Mouse (Mus musculus) erythroblast, embryonic 14.5 days (primary cell): Measurements from ENCODE around the gene Mocs3. TPM values are rescaled to one million over a fixed set of nuclear protein-coding genes. Genes with fewer than 3 reads are reported as not detected.

Experiments
- H3K27me3 ChIP-seq: 2 replicates; pipeline ENCODE4 v1.6.1; 2012; ENCODE audit warnings: inconsistent platforms; ENCODE audit not compliant: control insufficient read depth
- H3K36me3 ChIP-seq: 2 replicates; pipeline ENCODE4 v1.6.1; 2012; ENCODE audit warnings: mild to moderate bottlenecking, inconsistent platforms; ENCODE audit not compliant: control insufficient read depth
- H3K4me1 ChIP-seq: 2 replicates; pipeline ENCODE4 v1.6.1; 2012; ENCODE audit warnings: inconsistent platforms; ENCODE audit not compliant: control insufficient read depth
- H3K4me3 ChIP-seq: replicated peaks from 2 replicates; pipeline ENCODE3; 2012; ENCODE audit warnings: moderate library complexity, mild to moderate bottlenecking, inconsistent platforms
- H3K9me3 ChIP-seq: 2 replicates; pipeline ENCODE4 v1.6.1; 2012; ENCODE audit warnings: low read length, inconsistent platforms, mixed read lengths; ENCODE audit not compliant: control insufficient read depth
- GATA1 ChIP-seq: IDR thresholded peaks from 2 replicates; pipeline ENCODE4 v1.6.1; 2012; ENCODE audit warnings: low read length, inconsistent platforms, mixed read lengths
- TAL1 ChIP-seq: IDR thresholded peaks from 3 replicates; pipeline ENCODE4 v1.6.1; 2012; ENCODE audit warnings: low read length, inconsistent platforms, mixed read lengths
- polyA plus RNA-seq: library from polyadenylated mRNA; stranded (reverse); fragments of >175 nt; gene quantifications from 2 replicates; pipeline ENCODE4 v1.2.3, GENCODE M21; 2012

Gene Mocs3
- polyA plus RNA-seq, 1 experiment: 0.32 TPM

GRCm38 (mm10) chr2:168233286-168233685 is 2.9 kb downstream of the Mocs3 start:
- Histone ChIP-seq H3K36me3 (peaks cover 27% of the 10 kb centered on the region), H3K4me1 (peaks cover 37% of the 10 kb centered on the region), H3K9me3 (0 out of 2 replicates have a peak, but pooled peaks cover 2% of the 10 kb centered on the region), H3K27me3 (no peaks in the 10 kb centered on the region), H3K4me3 (no peak overlapping the region)
- no peak for TF ChIP-seq GATA1
- no peak for TF ChIP-seq TAL1

DNA sequence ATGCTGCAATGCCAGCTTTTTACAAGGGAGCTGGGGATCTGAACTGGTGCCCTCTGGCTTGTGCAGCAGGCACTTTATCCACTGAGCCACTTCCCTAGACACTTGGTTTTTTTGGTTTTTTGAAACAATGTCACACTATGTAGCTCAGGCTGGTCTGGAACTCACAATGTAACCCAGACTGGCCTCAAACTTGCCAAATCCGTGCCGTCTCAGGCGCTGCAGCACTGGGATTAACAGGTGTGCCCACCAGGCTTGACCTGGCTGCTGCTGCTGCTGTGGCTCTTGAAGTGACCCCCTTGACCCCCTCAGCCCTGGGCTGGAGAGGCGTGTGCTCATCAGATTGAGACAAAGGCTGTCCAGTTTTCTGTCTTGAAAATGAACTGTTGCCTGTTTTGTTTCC is 7.9 kb downstream of the Mocs3 start:
- Histone ChIP-seq H3K9me3 (0 out of 2 replicates have a peak, but pooled peaks cover 2% of the 10 kb centered on the region), H3K4me1 (peaks cover 3% of the 10 kb centered on the region; the same call in 1 of the 2 replicates), H3K36me3 (peaks cover 9% of the 10 kb centered on the region), H3K4me3 (no peak overlapping the region), H3K27me3 (0 out of 2 replicates have a peak, but pooled peaks cover 2% of the 10 kb centered on the region)
- TF ChIP-seq TAL1: no peak
- TF ChIP-seq GATA1: no peak

GRCm38 (mm10) chr2:168242841-168243240 is 12.4 kb downstream of the Mocs3 start:
- Histone ChIP-seq H3K9me3 (no peaks in the 10 kb centered on the region), H3K4me3 (no peak overlapping the region), H3K36me3 (no peaks in the 10 kb centered on the region), H3K27me3 (0 out of 2 replicates have a peak, but pooled peaks cover 2% of the 10 kb centered on the region), H3K4me1 (no peaks in the 10 kb centered on the region)
- TF ChIP-seq GATA1 (no peak), TAL1 (no peak)

DNA sequence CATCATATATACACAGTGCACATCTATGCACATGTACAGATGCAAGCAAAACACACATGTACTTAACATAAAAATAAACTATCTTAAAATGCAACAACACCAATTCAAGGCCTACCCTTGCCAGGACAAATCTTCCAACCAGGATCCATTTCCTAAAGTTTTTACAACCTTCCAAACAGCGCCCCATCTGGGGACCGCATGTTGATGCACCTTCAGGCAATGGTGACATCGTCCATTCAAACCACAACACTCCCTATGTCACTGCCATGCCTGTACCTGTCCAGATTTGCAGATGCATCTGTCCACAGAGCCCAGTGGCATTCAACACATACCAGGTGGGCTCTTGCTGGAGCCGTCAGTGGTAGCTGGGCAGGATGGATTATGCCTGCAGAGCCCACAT is 12.9 kb downstream of the Mocs3 start:
- no peak for TF ChIP-seq GATA1
- no peak for TF ChIP-seq TAL1
- H3K36me3 ChIP-seq: no peaks in the 10 kb centered on the region
- H3K9me3 ChIP-seq: no peaks in the 10 kb centered on the region
- H3K27me3 ChIP-seq: 0 out of 2 replicates have a peak, but pooled peaks cover 2% of the 10 kb centered on the region
- H3K4me1 ChIP-seq: no peaks in the 10 kb centered on the region
- H3K4me3 ChIP-seq: no peak overlapping the region

DNA sequence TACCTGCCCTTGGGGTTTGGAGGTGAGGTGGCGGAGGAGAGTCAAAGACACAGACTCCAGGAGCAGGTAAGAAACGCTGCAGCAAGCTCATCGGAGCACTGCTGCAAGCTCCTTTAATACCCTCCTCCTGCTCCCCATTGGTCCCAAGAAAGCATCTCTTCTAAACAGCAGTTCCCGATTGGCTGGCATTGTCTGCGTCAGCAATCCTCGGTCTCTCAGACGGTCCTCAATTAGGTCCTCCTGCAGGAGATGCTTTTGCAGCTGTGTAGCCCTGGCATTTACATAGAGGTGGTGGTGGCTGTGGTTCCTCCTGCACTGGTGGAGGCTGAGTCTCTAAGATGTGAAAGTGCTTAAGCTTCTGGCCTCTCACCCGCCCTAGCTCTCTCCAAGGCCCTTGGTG is 15.1 kb downstream of the Mocs3 start:
- H3K27me3 ChIP-seq: 0 out of 2 replicates have a peak, but pooled peaks cover 2% of the 10 kb centered on the region
- H3K4me1 ChIP-seq: no peaks in the 10 kb centered on the region
- H3K9me3 ChIP-seq: no peaks in the 10 kb centered on the region
- H3K4me3 ChIP-seq: no peak overlapping the region
- no peak for TF ChIP-seq GATA1
- H3K36me3 ChIP-seq: no peaks in the 10 kb centered on the region

DNA sequence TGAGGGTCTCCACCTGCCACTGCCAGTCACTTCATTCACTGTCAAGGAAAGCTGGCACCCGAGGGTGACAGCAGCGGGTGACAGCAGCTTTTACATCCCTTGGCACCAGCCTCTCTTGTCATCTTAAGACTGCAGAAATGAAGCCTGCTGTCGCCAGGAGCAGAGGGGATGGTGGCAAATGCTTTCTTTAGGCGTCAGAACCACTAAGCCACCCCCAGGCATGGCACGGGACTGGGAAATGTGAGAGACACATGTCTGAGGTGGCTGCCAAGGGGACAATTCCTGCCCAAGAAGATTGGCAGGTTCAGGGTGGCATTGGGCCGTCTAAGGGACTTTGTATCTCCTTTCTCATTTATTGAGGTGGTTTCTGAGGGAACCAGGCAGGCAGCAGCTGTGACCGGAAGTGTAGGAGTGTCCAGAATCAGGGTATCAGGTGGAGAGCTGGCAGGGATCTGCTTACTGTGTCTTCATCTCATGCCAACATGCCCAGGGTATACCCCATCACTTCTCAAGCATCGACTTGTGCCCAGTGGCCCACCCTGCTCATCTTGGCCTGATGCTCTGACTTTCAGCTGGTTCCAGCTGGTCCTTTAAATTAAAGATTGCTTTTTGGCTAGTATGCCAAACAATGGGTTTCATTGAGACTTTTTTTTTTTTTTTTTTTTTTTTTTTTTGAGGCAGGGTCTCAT is 17.9 kb downstream of the Mocs3 start:
- H3K27me3 ChIP-seq: peaks cover 8% of the 10 kb centered on the region

GRCm38 (mm10) chr2:168248856-168249245 is 18.4 kb downstream of the Mocs3 start:
- H3K27me3 ChIP-seq: peaks cover 11% of the 10 kb centered on the region
- TF ChIP-seq GATA1: no peak
- no peak for TF ChIP-seq TAL1
- no peaks in the 10 kb centered on the region for H3K9me3 ChIP-seq
- H3K4me1 ChIP-seq: no peaks in the 10 kb centered on the region
- no peak overlapping the region for H3K4me3 ChIP-seq
- no peaks in the 10 kb centered on the region for H3K36me3 ChIP-seq

More for the DNA sequence above, 17.9 kb downstream of the Mocs3 start:
- TF ChIP-seq GATA1: no peak
- no peak for TF ChIP-seq TAL1
- no peaks in the 10 kb centered on the region for H3K36me3 ChIP-seq
- no peaks in the 10 kb centered on the region for H3K4me1 ChIP-seq
- H3K4me3 ChIP-seq: no peak overlapping the region
- no peaks in the 10 kb centered on the region for H3K9me3 ChIP-seq

DNA sequence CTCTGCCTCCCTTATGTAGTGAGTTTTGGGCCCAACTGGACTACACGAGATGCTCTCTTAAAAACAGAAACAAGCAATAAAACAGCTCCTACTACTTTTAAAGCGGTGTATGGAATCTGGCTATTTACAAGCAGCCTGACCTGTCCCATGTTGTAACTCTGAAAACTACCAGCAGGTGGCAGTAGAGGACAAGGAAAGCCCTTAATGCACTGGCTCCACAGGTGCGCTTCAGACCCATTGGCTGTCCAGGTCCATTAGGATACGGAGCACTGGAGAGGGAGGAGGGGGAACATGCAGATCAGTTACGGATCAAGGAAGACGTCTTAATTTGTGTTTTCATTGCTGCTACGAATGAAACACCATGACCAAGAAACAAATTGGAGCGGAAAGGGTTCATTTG is 19.8 kb downstream of the Mocs3 start:
- Histone ChIP-seq H3K9me3 (no peaks in the 10 kb centered on the region), H3K4me3 (no peak overlapping the region), H3K4me1 (no peaks in the 10 kb centered on the region), H3K36me3 (no peaks in the 10 kb centered on the region), H3K27me3 (peaks cover 14% of the 10 kb centered on the region)
- no peak for TF ChIP-seq TAL1
- no peak for TF ChIP-seq GATA1

- H3K27me3 ChIP-seq: peaks cover 14% of the 10 kb centered on the region
- TF ChIP-seq TAL1: no peak
- no peak for TF ChIP-seq GATA1
Measured at GRCm38 (mm10) chr2:168252639-168253292, 22.3 kb downstream of the Mocs3 start.

More at GRCm38 (mm10) chr2:168252639-168253292, 22.3 kb downstream of the Mocs3 start:
- H3K4me3 ChIP-seq: no peak overlapping the region
- no peaks in the 10 kb centered on the region for H3K4me1 ChIP-seq
- no peaks in the 10 kb centered on the region for H3K9me3 ChIP-seq
- no peaks in the 10 kb centered on the region for H3K36me3 ChIP-seq
